In the genomic region with DNA sequence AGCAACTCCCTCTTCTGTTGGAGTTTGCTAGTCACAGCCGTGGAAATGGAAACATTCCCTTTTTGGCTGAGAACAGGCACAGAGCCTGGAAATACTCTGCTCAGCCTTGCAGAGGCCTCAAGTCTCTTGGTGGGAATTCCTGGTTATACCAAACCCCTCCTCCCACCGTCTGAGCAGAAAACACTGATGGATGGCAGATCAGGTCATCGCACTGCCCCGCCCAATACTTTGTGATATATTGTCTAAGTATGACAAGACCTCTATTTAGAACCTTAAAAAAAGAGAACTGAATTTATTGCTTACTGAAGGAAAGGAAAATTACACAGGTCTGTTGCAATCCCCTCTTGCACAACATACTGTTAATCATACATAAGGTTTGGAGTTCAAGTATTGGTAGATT, we compare ENCODE assay signal across 16 mouse cellular contexts. TPM values are rescaled to one million over a fixed set of nuclear protein-coding genes. Genes with fewer than 3 reads are reported as not detected.
DNase-seq lines count a peak whose midpoint lies in the region; ATAC-seq and TF ChIP-seq lines count a peak whose summit lies in the region.
"Had no signal": no experiment of that assay in that cellular context is flagged by ENCODE, and none has a peak within 500 bp of the region (broad histone marks: within the 10 kb centered on the region; RNA-seq: fewer than 3 reads in every experiment).

No protein-coding gene starts in this region.

- no peak overlapping the region for H3K4me2 ChIP-seq in kidney, embryonic 14.5 days (replicated peaks; ENCODE audit: low read depth, low read length)
- H3K4me2 ChIP-seq: forebrain, embryonic 13.5 days; heart, embryonic 15.5 days; neural tube, embryonic 13.5 days had no signal

- WGBS in kidney, embryonic 14.5 days, result 71% methylated on average over 4 of the region's 4 CpGs
- 32% methylated on average over 4 of the region's 4 CpGs for WGBS in macrophage (ENCODE audit: missing documents)

- no peak overlapping the region for H3K4me3 ChIP-seq in kidney, embryonic 14.5 days (ENCODE audit: low read length)
- H3K4me3 ChIP-seq in embryonic fibroblast, embryonic 13.5 days (ENCODE audit: insufficient read depth, low read length), result no peak overlapping the region
- no peak overlapping the region for H3K4me3 ChIP-seq in macrophage (ENCODE audit: inconsistent target)
- H3K4me3 ChIP-seq: forebrain, embryonic 13.5 days; heart, embryonic 15.5 days; neural tube, embryonic 13.5 days had no signal

- peak; percentile 40; the same call in 1 of the 2 replicates for ATAC-seq in kidney, embryonic 14.5 days (ENCODE audit: low FRiP score, low TSS enrichment)
- ATAC-seq: forebrain, embryonic 13.5 days; hindbrain, postnatal 0 days; midbrain, embryonic 16.5 days had no signal

- no peak overlapping the region for H3K27ac ChIP-seq in kidney, embryonic 14.5 days (ENCODE audit: low read depth, low read length)
- peak overlapping the region; percentile 99 for H3K27ac ChIP-seq in embryonic fibroblast, embryonic 13.5 days (ENCODE audit: insufficient read depth, low read length)
- H3K27ac ChIP-seq in macrophage, result peak overlapping the region; percentile 62
- H3K27ac ChIP-seq: forebrain, embryonic 13.5 days; heart, embryonic 15.5 days; hindbrain, postnatal 0 days; kidney, postnatal 0 days; neural tube, embryonic 13.5 days had no signal

- no peak for TF ChIP-seq POLR2A in embryonic fibroblast, embryonic 13.5 days (IDR thresholded peaks at IDR 0.05; ENCODE audit: low read depth, low read length)

- no peak for TF ChIP-seq CTCF in embryonic fibroblast, embryonic 13.5 days (IDR thresholded peaks at IDR 0.05; ENCODE audit: borderline replicate concordance, insufficient read depth, low read length)

- H3K27me3 ChIP-seq in kidney, embryonic 14.5 days (ENCODE audit: control insufficient read depth, insufficient read depth, low read length), result no peaks in the 10 kb centered on the region
- H3K27me3 ChIP-seq: heart, embryonic 15.5 days; neural tube, embryonic 13.5 days had no signal

- no peaks in the 10 kb centered on the region for H3K9me3 ChIP-seq in kidney, embryonic 14.5 days (ENCODE audit: control insufficient read depth, low read length)
- H3K9me3 ChIP-seq: forebrain, embryonic 13.5 days; heart, embryonic 15.5 days; neural tube, embryonic 13.5 days had no signal

- H3K79me2 ChIP-seq in macrophage (ENCODE audit: inconsistent target), result no peaks in the 10 kb centered on the region

- DNase-seq in kidney, postnatal 25 days, result no peak
- peak; percentile 90 for DNase-seq in adipocyte (ENCODE audit: low spot score)
- no peak for DNase-seq in cerebellum, postnatal 14 days
- DNase-seq in urinary bladder, postnatal 4 days (ENCODE audit: low spot score in 2 of 2), result no peak
- DNase-seq in thymus, postnatal 0 days (ENCODE audit: low spot score), result no peak
- DNase-seq: cerebellum, adult 18-20 months; gastrocnemius, postnatal 10 days had no signal

- no peaks in the 10 kb centered on the region for H3K36me3 ChIP-seq in kidney, embryonic 14.5 days (ENCODE audit: control insufficient read depth, insufficient read depth, low read length)
- no peaks in the 10 kb centered on the region for H3K36me3 ChIP-seq in macrophage (ENCODE audit: inconsistent target)
- H3K36me3 ChIP-seq: heart, embryonic 15.5 days; neural tube, embryonic 13.5 days had no signal

- H3K4me1 ChIP-seq in kidney, embryonic 14.5 days (ENCODE audit: control insufficient read depth, insufficient read depth, low read length), result no peaks in the 10 kb centered on the region
- peaks cover 7% of the 10 kb centered on the region for H3K4me1 ChIP-seq in embryonic fibroblast, embryonic 13.5 days (ENCODE audit: control insufficient read depth, insufficient read depth, low read length)
- H3K4me1 ChIP-seq: forebrain, embryonic 13.5 days; heart, embryonic 15.5 days; neural tube, embryonic 13.5 days had no signal

- no peak overlapping the region for H3K9ac ChIP-seq in kidney, embryonic 14.5 days (ENCODE audit: low read depth, low read length)
- H3K9ac ChIP-seq: forebrain, embryonic 13.5 days; heart, embryonic 15.5 days; neural tube, embryonic 13.5 days had no signal

RNA-seq across cellular contexts. Expression of gene Ttc27, which starts 6.8 kb away (rescaled TPM):
- polyA plus RNA-seq in kidney, embryonic 14.5 days (2014; fragmentation: Nextera tagmentation; extraction: Ambion mirVana), result 26.4 and 32.4 TPM in 2 replicates
- polyA plus RNA-seq in embryonic fibroblast, embryonic 13.5 days (2011; ENCODE audit: insufficient read length, low read depth, missing spikeins), result 23.7 and 25.6 TPM in 2 replicates
- 10 to 100 TPM in 23 of 26 experiments, 1 to 10 TPM in 3; 6.0 to 44.6 (median 20.9) TPM for total RNA-seq in macrophage (2018; cell fraction: chromatin; rRNA removed)
- 10 to 100 TPM in 7 of 26 experiments, 1 to 10 TPM in 19; 5.8 to 12.4 (median 9.2) TPM for total RNA-seq in macrophage (2018; cell fraction: cytosol; rRNA removed)
- 10 to 100 TPM in 18 of 26 experiments, 1 to 10 TPM in 8; 6.2 to 27.7 (median 13.4) TPM for total RNA-seq in macrophage (2018; cell fraction: nucleus; rRNA removed)
- polyA plus RNA-seq in macrophage (2018), result 5.7 to 15.0 TPM (median 5.9 TPM) in 3 replicates
- 21.9 and 24.1 TPM in 2 replicates for polyA plus RNA-seq in thymus, postnatal 0 days (2015; fragmentation: Nextera tagmentation; extraction: Ambion mirVana)
